Mouse (Mus musculus) liver, embryonic 11.5 days (tissue): Measurements from ENCODE around the gene Nup98. TPM values are rescaled to one million over a fixed set of nuclear protein-coding genes. Genes with fewer than 3 reads are reported as not detected.

Source experiments
- ATAC-seq: fragments of 200-750 bp; cut with Nextera tagmentation; replicated peaks from 2 replicates; pipeline ENCODE4 v1.8.0; 2017; ENCODE audit warnings: moderate number of reproducible peaks, mild to moderate bottlenecking, moderate TSS enrichment, moderate library complexity; ENCODE audit not compliant: low FRiP score
- DNase-seq: peaks from one replicate; pipeline ENCODE4 v3.0.0-alpha.2; 2017; ENCODE audit warnings: low spot score
- H3K27ac ChIP-seq: fragments of 300-500 bp; sonication (generic); 2 replicates; pipeline ENCODE4 v1.5.1; 2014; ENCODE audit warnings: mild to moderate bottlenecking, low read depth, low read length, control low read depth
- H3K27me3 ChIP-seq: fragments of 300-500 bp; sonication (generic); replicated peaks from 2 replicates; pipeline ENCODE4 v1.6.1; 2014; ENCODE audit warnings: low read length, mixed read lengths; ENCODE audit not compliant: control insufficient read depth, insufficient read depth
- H3K36me3 ChIP-seq: fragments of 300-500 bp; sonication (generic); 2 replicates; pipeline ENCODE4 v1.6.1; 2014; ENCODE audit warnings: mild to moderate bottlenecking, low read length, moderate library complexity, mixed read lengths; ENCODE audit not compliant: control insufficient read depth, insufficient read depth
- H3K4me1 ChIP-seq: fragments of 300-500 bp; sonication (generic); replicated peaks from 2 replicates; pipeline ENCODE4 v1.6.1; 2014; ENCODE audit warnings: low read length, mixed read lengths; ENCODE audit not compliant: control insufficient read depth, insufficient read depth
- H3K4me2 ChIP-seq: fragments of 300-500 bp; sonication (generic); 2 replicates; pipeline ENCODE4 v1.6.1; 2014; ENCODE audit warnings: mild to moderate bottlenecking, control low read depth, moderate library complexity
- H3K4me3 ChIP-seq: fragments of 300-500 bp; sonication (generic); 2 replicates; pipeline ENCODE4 v1.5.1; 2014; ENCODE audit warnings: low read depth, low read length, control low read depth
- H3K9ac ChIP-seq: fragments of 300-500 bp; sonication (generic); 2 replicates; pipeline ENCODE4 v1.6.1; 2014; ENCODE audit warnings: low read depth, low read length, control low read depth
- H3K9me3 ChIP-seq: fragments of 300-500 bp; sonication (generic); 2 replicates; pipeline ENCODE4 v1.6.1; 2016; ENCODE audit warnings: low read length, inconsistent platforms, mixed read lengths; ENCODE audit not compliant: control insufficient read depth
- WGBS: fragments of 180-500 bp; shearing (Covaris S2); extraction: QIAGEN DNeasy Blood & Tissue Kit; methylation state at CpG from one replicate; pipeline ENCODE4 v1.1.7; 2014; 5-methylcytosine and 5-hydroxymethylcytosine counted together
- polyA plus RNA-seq: library from polyadenylated mRNA; unstranded; fragments of >200 nt; fragmentation: Nextera tagmentation; extraction: Ambion mirVana; gene quantifications from 2 replicates; pipeline ENCODE4 v1.2.1, GENCODE M21; 2014

Gene Nup98
- 42.0 and 45.8 TPM in 2 replicates for polyA plus RNA-seq

DNA sequence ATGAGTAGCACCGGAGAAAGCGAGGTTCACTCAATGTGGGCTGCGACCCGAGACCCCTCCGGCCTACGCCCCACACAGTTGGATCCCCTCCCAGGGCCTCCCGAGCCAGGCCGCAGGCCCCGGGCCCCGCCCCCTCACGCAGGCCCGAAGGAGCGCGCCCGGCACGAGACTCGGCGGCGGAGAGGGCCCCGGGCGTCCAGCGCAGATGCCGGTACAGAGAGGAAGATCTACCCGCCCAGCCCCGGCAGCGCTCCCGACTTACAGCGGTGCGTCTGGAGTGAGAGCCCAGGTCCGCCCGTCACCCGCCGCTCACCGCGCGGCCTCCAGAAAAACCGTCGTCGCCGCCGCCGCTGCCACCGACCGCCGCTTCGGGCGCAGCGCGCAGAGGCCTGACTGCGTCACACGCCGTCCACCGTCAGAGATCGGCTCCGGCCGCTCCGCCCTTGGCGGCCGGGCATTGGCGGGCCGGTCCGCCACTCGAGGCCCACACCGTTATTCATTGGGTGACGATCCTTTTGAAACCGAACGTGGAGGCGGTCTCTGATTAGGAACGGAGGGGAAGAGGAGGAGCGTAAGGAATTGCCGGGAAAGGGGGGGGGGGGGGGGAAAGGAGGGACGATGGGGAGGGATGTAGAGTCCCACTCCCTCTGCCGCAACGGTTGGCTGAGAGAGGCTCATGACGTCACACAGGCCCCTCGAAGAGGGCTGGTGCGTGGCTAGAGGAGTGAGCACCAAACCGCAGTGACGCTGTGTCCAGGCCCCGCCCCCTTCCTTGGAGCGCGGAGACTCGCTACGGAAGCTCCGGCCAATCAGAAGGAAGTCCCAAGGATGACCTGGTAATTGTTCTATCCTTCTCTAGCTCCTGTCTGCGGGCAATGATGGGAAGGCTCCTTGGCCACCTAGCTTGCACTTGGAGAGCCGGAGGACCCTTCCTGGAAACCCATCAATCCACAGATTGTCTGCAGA, at the start of gene Nup98, which contains the start of gene Pgap2:
Gene Nup98, minus strand, starts transcription at position 421 of the 966 bp plus-strand sequence.
Gene Pgap2, plus strand, starts transcription at position 453 of the 966 bp plus-strand sequence.
- under 1% methylated on average over 73 of the region's 87 CpGs for WGBS
- Histone ChIP-seq H3K27ac (peak within 1 kb of the TSS; percentile 89), H3K36me3 (peaks cover 2% of the 10 kb centered on the region; the same call in 1 of the 2 replicates), H3K9ac (peak within 1 kb of the TSS; percentile 90), H3K4me3 (peak within 1 kb of the TSS; percentile 77), H3K4me1 (peaks cover 18% of the 10 kb centered on the region), H3K27me3 (no peaks in the 10 kb centered on the region), H3K4me2 (peak within 1 kb of the TSS; percentile 76), H3K9me3 (no peaks in the 10 kb centered on the region)
- DNase-seq (peak; percentile 97), ATAC-seq (peak; percentile 96)

- DNase-seq: no peak
Measured at GRCm38 (mm10) chr7:102258753-102259152, 48.8 kb upstream of the Nup98 start.

DNA sequence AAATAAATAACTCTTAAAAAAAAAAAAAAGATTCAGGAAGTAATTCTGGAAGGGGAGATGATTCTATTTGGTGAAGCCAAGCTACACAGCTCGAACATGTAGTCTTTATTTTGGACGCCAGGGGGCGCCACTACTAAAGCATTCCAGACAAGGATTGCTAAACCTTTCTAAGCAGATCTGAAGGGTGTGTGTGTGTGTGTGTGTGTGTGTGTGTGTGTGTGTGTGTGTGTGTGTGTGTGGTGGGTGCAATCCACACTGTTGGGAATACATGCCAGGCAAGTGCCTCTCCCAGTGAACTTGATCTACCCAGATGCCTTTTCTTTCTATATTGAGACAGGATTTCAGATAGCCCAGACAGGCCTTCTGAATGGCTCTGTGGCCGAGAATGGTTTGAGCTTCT, 48.2 kb upstream of the Nup98 start:
- H3K4me1 ChIP-seq: peaks cover 4% of the 10 kb centered on the region; the same call in 1 of the 2 replicates
- DNase-seq (no peak), ATAC-seq (peak; percentile 53)
- H3K9me3 ChIP-seq: no peaks in the 10 kb centered on the region
- WGBS: 23% methylated on average over 4 of the region's 4 CpGs
- no peaks in the 10 kb centered on the region for H3K36me3 ChIP-seq
- no peak overlapping the region for H3K9ac ChIP-seq
- no peaks in the 10 kb centered on the region for H3K27me3 ChIP-seq
- H3K4me3 ChIP-seq: no peak overlapping the region
- no peak overlapping the region for H3K27ac ChIP-seq
- H3K4me2 ChIP-seq: no peak overlapping the region

More at GRCm38 (mm10) chr7:102258753-102259152, 48.8 kb upstream of the Nup98 start:
- H3K36me3 ChIP-seq: no peaks in the 10 kb centered on the region
- H3K4me3 ChIP-seq: no peak overlapping the region
- H3K4me2 ChIP-seq: no peak overlapping the region
- WGBS: 60% methylated on average over 3 of the region's 3 CpGs
- ATAC-seq: no peak
- no peaks in the 10 kb centered on the region for H3K27me3 ChIP-seq
- no peak overlapping the region for H3K27ac ChIP-seq
- peaks cover 2% of the 10 kb centered on the region; the same call in 1 of the 2 replicates for H3K4me1 ChIP-seq
- no peak overlapping the region for H3K9ac ChIP-seq
- no peaks in the 10 kb centered on the region for H3K9me3 ChIP-seq

- 78% methylated on average over 3 of the region's 3 CpGs for WGBS
- H3K9me3 ChIP-seq: no peaks in the 10 kb centered on the region
- no peak for ATAC-seq
- H3K4me1 ChIP-seq: peaks cover 5% of the 10 kb centered on the region; the same call in 1 of the 2 replicates
- no peak overlapping the region for H3K9ac ChIP-seq
- H3K36me3 ChIP-seq: no peaks in the 10 kb centered on the region
- no peak overlapping the region for H3K4me2 ChIP-seq
- H3K4me3 ChIP-seq: no peak overlapping the region
- no peak for DNase-seq
- no peaks in the 10 kb centered on the region for H3K27me3 ChIP-seq
- no peak overlapping the region for H3K27ac ChIP-seq
Measured at GRCm38 (mm10) chr7:102256636-102257035, 46.7 kb upstream of the Nup98 start.

DNA sequence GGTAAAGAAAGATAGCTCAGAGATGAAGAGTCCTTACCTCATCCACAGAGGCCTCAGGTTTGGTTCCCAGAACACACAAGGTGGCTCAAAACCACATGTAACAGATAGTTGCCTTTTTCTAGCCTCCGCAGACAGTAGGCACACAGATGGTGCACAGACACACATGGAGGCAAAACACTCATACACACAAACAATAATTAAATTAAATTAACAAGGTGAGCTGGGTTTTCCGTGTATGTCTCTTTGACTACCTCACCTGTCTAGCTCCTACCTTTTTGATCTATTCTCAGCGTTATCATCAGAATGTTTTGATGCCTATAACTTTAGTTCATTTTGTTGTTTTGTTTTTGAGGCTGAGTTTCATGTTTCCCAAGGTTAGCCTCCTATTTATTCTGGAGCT, 46.0 kb upstream of the Nup98 start, which contains the start of gene Rhog:
Gene Rhog, minus strand, starts transcription at position 101 of the 400 bp plus-strand sequence.
- 78% methylated on average over 3 of the region's 3 CpGs for WGBS
- peaks cover 7% of the 10 kb centered on the region; the same call in 1 of the 2 replicates for H3K4me1 ChIP-seq

DNA sequence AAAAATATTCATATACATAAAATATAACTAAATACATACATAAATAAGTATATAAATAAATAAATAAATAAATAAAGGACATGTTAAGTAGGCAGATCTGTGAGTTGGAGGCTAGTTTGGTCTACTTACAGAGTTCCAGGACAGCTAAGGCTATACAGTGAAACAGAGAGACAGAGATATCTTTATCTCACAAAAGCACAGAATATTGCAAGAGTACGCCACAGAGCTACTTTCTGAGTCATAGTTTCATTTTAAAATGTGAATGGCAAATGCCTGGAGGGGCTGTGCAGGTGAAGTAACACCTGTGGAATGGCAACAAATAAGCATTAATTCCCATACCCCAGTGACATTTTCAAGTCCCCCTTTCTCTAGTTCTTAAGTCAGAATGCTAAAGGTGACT, 43.7 kb upstream of the Nup98 start:
- no peak overlapping the region for H3K27ac ChIP-seq
- H3K4me1 ChIP-seq: peaks cover 11% of the 10 kb centered on the region
- no peak overlapping the region for H3K9ac ChIP-seq
- 53% methylated on average over 1 of the region's 1 CpGs for WGBS
- H3K27me3 ChIP-seq: no peaks in the 10 kb centered on the region
- H3K4me3 ChIP-seq: no peak overlapping the region
- ATAC-seq (no peak), DNase-seq (no peak)
- H3K9me3 ChIP-seq: no peaks in the 10 kb centered on the region
- H3K4me2 ChIP-seq: peak overlapping the region; percentile 6
- no peaks in the 10 kb centered on the region for H3K36me3 ChIP-seq

More for the DNA sequence above, 46.0 kb upstream of the Nup98 start, which contains the start of gene Rhog:
- no peak for ATAC-seq
- Histone ChIP-seq H3K27ac (no peak within 1 kb of the TSS), H3K4me2 (no peak within 1 kb of the TSS), H3K27me3 (no peaks in the 10 kb centered on the region), H3K4me3 (no peak within 1 kb of the TSS), H3K36me3 (no peaks in the 10 kb centered on the region), H3K9me3 (no peaks in the 10 kb centered on the region), H3K9ac (no peak within 1 kb of the TSS)
- no peak for DNase-seq

DNA sequence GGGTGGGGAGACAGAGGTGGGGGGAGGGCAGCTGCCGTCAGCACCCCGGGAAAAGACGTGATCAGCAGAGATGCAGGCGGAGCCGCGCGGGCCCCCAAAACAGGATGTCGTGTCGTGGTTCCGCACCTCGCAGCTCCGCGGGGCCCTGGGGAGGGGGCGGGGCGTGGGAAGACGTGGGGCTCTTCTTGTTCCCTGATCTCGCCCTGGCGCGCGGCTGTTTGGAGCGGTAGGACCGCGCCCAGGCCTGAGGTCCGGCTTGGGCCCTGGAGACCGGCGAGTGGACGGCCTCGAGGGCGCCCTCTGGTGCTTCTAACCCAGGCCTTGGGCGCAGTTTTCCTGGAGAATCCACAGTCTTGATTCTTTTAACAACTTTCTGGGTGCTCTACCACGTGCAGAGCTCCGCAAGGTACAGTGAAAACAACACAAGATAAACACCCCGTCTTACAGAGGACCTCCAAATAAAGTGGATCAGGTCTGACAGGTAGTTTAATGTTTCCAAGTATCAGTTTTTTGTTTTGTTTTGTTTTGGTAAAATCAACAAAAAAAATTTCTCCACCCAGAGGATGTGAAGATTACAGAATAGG, 40.7 kb upstream of the Nup98 start:
- WGBS: under 1% methylated on average over 33 of the region's 33 CpGs
- Histone ChIP-seq H3K36me3 (0 out of 2 replicates have a peak, but pooled peaks cover 2% of the 10 kb centered on the region), H3K27ac (peak overlapping the region; percentile 98), H3K4me2 (peak overlapping the region; percentile 95), H3K9me3 (no peaks in the 10 kb centered on the region), H3K27me3 (no peaks in the 10 kb centered on the region), H3K4me3 (peak overlapping the region; percentile 91), H3K9ac (peak overlapping the region; percentile 94), H3K4me1 (peaks cover 40% of the 10 kb centered on the region)
- peak; percentile 65 for ATAC-seq
- DNase-seq: no peak

DNA sequence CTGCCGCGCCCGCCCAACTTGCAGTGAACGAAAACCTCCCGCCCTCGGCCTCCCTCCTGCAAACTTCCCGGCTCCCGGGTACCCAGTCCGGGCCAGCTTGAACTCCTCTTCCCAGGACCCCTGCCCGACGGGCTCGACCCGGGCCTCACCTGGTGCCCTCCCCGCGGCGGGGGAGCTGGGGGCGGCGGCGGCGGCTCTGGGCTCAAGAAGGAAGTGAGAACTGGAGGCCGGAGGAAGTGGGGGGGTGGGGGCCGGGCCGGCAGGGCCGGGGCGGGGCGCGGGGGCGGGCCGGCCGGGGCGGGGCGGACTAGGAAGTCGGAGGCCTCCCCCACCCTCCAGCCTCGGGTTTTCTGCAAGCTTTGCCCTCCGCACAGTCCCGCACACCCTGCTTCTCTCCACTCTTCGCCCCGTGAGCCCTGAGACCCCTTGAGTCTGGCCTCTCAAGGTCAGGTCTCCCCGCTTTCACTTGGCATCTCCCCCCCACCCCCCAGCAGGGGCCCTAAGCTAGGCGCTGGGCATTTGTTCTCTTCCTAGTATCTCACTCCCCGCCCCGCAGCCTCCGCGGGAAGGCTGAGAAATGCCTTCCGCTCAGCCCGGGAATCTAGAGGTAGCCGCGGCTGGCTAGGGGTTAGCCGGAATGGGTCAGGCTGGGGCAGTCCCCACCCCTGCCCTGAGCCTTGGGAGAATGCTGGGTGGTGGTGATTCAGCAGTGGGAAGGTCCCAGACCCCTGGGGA, 40.1 kb upstream of the Nup98 start:
- Histone ChIP-seq H3K27me3 (no peaks in the 10 kb centered on the region), H3K9me3 (no peaks in the 10 kb centered on the region), H3K4me1 (peaks cover 47% of the 10 kb centered on the region), H3K36me3 (0 out of 2 replicates have a peak, but pooled peaks cover 2% of the 10 kb centered on the region), H3K27ac (peak overlapping the region; percentile 98), H3K4me3 (peak overlapping the region; percentile 91), H3K4me2 (peak overlapping the region; percentile 95), H3K9ac (peak overlapping the region; percentile 94)
- ATAC-seq (peak; percentile 81), DNase-seq (peak; percentile 90)
- WGBS: under 1% methylated on average over 44 of the region's 49 CpGs
